Mouse (Mus musculus) liver, postnatal 0 days (tissue): ENCODE measurements around the gene Fst. TPM values are rescaled to one million over a fixed set of nuclear protein-coding genes. Genes with fewer than 3 reads are reported as not detected.

Experiments used
- ATAC-seq: fragments of 200-750 bp; cut with Nextera tagmentation; 2 replicates; pipeline ENCODE4 v1.8.0; 2017; ENCODE audit warnings: mild to moderate bottlenecking, moderate library complexity
- DNase-seq: peaks from one replicate; pipeline ENCODE4 v3.0.0-alpha.2; 2016
- H3K27ac ChIP-seq: fragments of 300-500 bp; sonication (generic); 2 replicates; pipeline ENCODE4 v1.5.1; 2014; ENCODE audit warnings: antibody characterized with exemption, moderate library complexity, mild to moderate bottlenecking, low read depth
- H3K27me3 ChIP-seq: fragments of 300-500 bp; sonication (generic); 2 replicates; pipeline ENCODE4 v1.6.1; 2014; ENCODE audit warnings: low read length, control low read depth, mixed read lengths; ENCODE audit not compliant: insufficient read depth
- H3K36me3 ChIP-seq: fragments of 300-500 bp; sonication (generic); replicated peaks from 2 replicates; pipeline ENCODE4 v1.6.1; 2014; ENCODE audit warnings: mild to moderate bottlenecking, control low read depth, low read length, moderate library complexity, mixed read lengths; ENCODE audit not compliant: insufficient read depth
- H3K4me1 ChIP-seq: fragments of 300-500 bp; sonication (generic); 2 replicates; pipeline ENCODE4 v1.6.1; 2014; ENCODE audit warnings: antibody characterized with exemption, mild to moderate bottlenecking, control low read depth; ENCODE audit not compliant: insufficient read depth
- H3K4me2 ChIP-seq: fragments of 300-500 bp; sonication (generic); 2 replicates; pipeline ENCODE4 v1.6.1; 2014; ENCODE audit warnings: low read depth, mild to moderate bottlenecking, low read length, moderate library complexity, mixed read lengths
- H3K4me3 ChIP-seq: fragments of 300-500 bp; sonication (generic); 2 replicates; pipeline ENCODE4 v1.5.1; 2014; ENCODE audit warnings: low read depth, low read length
- H3K9ac ChIP-seq: fragments of 300-500 bp; sonication (generic); replicated peaks from 2 replicates; pipeline ENCODE4 v1.6.1; 2014; ENCODE audit warnings: mild to moderate bottlenecking, moderate library complexity
- H3K9me3 ChIP-seq: fragments of 300-500 bp; sonication (generic); 2 replicates; pipeline ENCODE4 v1.6.1; 2016; ENCODE audit warnings: mild to moderate bottlenecking, control low read depth, low read length, mixed read lengths
- CTCF ChIP-seq: sonication (generic); IDR thresholded peaks from 2 replicates; pipeline ENCODE4 v1.5.1; 2016; ENCODE audit warnings: antibody characterized with exemption, low read depth
- EP300 ChIP-seq: IDR thresholded peaks from 2 replicates; pipeline ENCODE4 v1.6.1; 2016; ENCODE audit warnings: antibody characterized with exemption, low read depth, mild to moderate bottlenecking
- WGBS: fragments of 180-500 bp; shearing (Covaris S2); extraction: QIAGEN DNeasy Blood & Tissue Kit; methylation state at CpG from one replicate; pipeline ENCODE4 v1.1.7; 2014; ENCODE audit not compliant: insufficient replicate concordance; 5-methylcytosine and 5-hydroxymethylcytosine counted together
- polyA plus RNA-seq: library from polyadenylated mRNA; unstranded; fragments of >200 nt; fragmentation: Nextera tagmentation; extraction: Ambion mirVana; gene quantifications from 2 replicates; pipeline ENCODE4 v1.2.1, GENCODE M21; 2015

Gene Fst
- polyA plus RNA-seq: 6.4 and 9.2 TPM in 2 replicates

DNA sequence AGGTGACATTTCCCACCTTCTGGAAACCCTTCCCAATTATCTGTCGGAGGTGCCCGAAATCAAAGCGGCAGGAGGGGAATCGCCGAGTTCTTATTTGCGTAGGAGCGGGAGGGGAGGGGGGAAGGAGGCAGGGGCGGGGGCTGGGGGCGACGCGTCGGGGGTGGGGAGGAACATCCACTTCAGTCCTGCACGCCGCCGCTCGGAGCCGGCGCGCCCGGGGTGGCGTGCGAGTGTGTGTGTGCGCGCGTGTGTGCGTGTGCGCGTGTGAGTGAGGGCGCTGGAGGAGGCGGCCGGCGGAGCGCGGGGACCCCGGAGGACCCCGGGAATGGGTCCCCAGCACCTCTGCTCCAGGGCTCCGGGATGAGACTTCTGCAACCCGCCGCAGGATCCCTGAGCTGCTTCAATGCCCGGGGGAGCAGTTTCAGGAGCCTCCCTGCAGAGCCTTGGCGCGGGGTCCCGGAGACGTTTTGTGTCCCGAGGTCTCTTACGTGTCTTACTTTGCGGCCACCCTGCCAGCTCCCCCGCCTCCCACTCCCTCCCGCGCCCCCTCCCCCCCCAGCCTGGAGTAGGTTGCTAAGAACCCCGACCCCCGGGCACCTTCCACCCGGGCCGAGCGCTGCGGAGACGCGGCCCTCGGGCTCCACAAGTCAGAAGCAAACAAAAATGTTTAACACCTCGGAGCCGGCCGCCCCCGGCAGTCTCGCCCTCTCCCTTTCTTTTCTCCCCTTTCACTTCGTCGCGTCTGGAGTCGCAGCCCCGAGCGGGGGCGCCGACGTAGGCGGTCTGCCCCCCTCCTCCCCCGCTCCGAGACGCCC, at the start of gene Fst:
TSS of gene Fst (minus strand) at position 66 of the 815 bp plus-strand sequence.
- peaks cover 3% of the 10 kb centered on the region for H3K4me1 ChIP-seq
- peak within 1 kb of the TSS; percentile 84 for H3K27ac ChIP-seq
- H3K9ac ChIP-seq: peak within 1 kb of the TSS; percentile 65
- peak within 1 kb of the TSS; percentile 83 for H3K4me2 ChIP-seq
- peak; percentile 49 for ATAC-seq
- TF ChIP-seq EP300 (no peak), CTCF (no peak)
- no peaks in the 10 kb centered on the region for H3K36me3 ChIP-seq
- H3K27me3 ChIP-seq: peaks cover 54% of the 10 kb centered on the region
- no peaks in the 10 kb centered on the region for H3K9me3 ChIP-seq
- peak within 1 kb of the TSS; percentile 64 for H3K4me3 ChIP-seq
- 1% methylated on average over 47 of the region's 77 CpGs for WGBS
- DNase-seq: peak; percentile 55

DNA sequence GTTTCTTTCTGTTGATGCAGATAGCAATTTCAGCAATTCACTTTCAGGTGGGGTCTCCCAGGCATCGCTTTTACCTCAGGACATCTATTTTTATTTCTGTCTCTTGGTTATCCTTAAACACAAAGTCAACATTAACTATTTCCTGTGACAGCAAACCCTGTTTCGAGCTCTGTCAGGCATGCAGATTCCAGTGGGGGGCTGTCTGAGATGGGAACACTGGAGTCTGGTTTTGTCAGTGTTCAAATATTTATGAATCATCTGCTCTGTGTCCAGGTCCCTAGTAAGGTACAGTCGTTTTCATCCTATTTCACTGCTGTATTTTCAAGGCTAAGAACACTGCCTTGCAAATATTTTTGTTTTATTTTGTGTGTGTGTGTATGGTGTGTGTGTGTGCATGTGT, 35.1 kb upstream of the Fst start:
- H3K4me1 ChIP-seq: no peaks in the 10 kb centered on the region
- WGBS: 49% methylated on average over 3 of the region's 3 CpGs
- no peaks in the 10 kb centered on the region for H3K9me3 ChIP-seq
- no peak overlapping the region for H3K4me2 ChIP-seq
- no peak for ATAC-seq
- H3K4me3 ChIP-seq: no peak overlapping the region
- H3K36me3 ChIP-seq: no peaks in the 10 kb centered on the region
- H3K27ac ChIP-seq: no peak overlapping the region
- TF ChIP-seq CTCF (no peak), EP300 (no peak)
- no peak overlapping the region for H3K9ac ChIP-seq
- no peaks in the 10 kb centered on the region for H3K27me3 ChIP-seq
- DNase-seq: no peak

DNA sequence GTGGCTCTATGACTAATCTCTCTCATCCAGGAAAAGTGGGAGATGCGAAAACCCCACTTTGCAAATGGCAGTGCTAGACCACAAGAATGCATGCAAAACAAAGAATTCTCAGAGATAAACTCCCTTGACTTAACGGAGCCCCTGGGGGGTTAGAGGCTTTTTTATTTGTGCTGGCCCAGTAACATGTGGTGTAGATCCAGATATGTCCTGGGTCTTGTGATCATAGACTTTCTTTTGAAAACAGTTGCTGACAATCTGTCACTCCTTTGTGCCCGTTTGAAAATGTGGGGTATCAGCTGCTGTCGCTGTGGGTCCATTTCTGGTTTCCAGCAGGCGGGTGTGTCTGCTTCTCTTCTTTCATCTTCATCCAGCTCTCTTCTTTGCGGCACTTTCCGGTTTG, 29.4 kb upstream of the Fst start:
- Histone ChIP-seq H3K9ac (no peak overlapping the region), H3K9me3 (no peaks in the 10 kb centered on the region), H3K4me2 (no peak overlapping the region), H3K4me3 (no peak overlapping the region), H3K36me3 (no peaks in the 10 kb centered on the region), H3K27me3 (no peaks in the 10 kb centered on the region), H3K27ac (no peak overlapping the region), H3K4me1 (no peaks in the 10 kb centered on the region)
- no peak for DNase-seq
- 71% methylated on average over 7 of the region's 7 CpGs for WGBS
- ATAC-seq: no peak
- TF ChIP-seq CTCF: no peak
- no peak for TF ChIP-seq EP300

DNA sequence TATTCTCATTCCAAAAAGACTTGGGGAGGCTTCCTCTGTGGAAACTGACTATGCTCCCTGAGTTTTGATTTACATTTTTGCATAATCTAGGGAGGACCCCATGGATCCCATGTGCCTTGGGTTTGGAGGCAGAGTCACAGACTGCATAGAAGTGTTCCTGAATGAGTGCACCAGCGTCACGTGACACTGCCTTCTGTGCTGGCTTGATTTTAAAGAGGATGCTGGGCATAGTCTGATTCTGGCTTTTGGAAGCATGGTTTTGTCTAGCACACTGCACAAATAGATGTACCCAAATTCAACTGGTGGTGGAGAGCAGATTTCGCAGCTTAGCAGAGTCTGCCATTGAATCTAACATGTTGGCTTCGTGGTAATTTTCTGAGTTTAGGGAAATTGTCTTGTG, 19.6 kb upstream of the Fst start:
- H3K4me3 ChIP-seq: no peak overlapping the region
- 79% methylated on average over 4 of the region's 4 CpGs for WGBS
- H3K9ac ChIP-seq: no peak overlapping the region
- no peak for DNase-seq
- no peaks in the 10 kb centered on the region for H3K9me3 ChIP-seq
- TF ChIP-seq CTCF (no peak), EP300 (no peak)
- H3K36me3 ChIP-seq: no peaks in the 10 kb centered on the region
- H3K4me2 ChIP-seq: no peak overlapping the region
- ATAC-seq: no peak
- H3K27me3 ChIP-seq: no peaks in the 10 kb centered on the region
- H3K27ac ChIP-seq: no peak overlapping the region
- no peaks in the 10 kb centered on the region for H3K4me1 ChIP-seq

DNA sequence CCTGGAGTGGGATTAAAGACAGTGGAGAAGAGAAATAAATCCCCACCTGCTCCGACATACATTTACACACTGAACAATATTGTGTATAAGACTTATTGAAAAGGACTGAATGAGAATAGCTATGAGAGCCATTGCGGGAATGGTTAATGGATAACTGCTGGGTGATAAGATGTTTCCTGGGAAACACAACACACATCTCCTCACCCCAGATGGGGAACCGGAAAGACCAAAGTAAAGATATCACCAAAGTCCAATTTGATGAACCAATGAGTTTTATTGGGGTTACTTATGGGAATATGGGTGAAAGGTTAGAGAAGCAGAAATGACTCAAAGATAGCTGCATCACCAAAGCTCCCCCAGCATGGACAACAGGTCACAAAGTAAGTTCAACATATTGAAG, 11.2 kb upstream of the Fst start:
- H3K4me2 ChIP-seq: no peak overlapping the region
- no peak overlapping the region for H3K27ac ChIP-seq
- WGBS: 62% methylated on average over 3 of the region's 3 CpGs

DNA sequence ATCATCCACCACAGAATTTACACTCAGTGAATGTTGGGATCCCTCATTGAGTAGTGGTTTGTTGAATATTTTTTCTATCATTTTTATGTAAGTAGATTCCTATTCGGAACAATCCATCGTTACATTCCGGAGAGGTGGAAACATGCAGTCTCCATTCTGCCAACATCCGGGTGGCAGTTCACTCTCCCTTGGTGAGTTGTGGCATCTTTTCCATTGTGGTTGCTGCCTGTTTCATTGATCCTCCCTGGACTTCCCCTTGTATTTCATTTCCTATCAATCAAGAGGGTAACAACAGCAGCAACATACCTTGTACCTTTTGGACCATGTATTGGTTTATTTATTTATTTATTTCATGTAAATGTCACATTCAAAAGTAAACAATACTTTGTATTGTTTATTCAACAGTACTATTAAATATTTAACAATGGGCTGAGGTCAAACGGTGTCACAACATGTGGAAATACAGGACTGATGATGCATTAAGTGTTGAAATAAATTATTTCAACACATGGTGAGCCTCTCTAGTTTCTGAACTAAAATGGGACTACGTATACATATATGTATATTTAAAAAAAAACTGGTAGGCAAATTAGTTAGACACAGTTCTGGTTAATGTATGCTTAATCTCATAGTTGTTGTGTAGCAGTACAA, 7.6 kb upstream of the Fst start:
- no peaks in the 10 kb centered on the region for H3K9me3 ChIP-seq
- peaks cover 5% of the 10 kb centered on the region; the same call in 1 of the 2 replicates for H3K4me1 ChIP-seq
- TF ChIP-seq CTCF (no peak), EP300 (no peak)
- no peaks in the 10 kb centered on the region for H3K36me3 ChIP-seq
- no peak overlapping the region for H3K9ac ChIP-seq
- H3K27ac ChIP-seq: peak overlapping the region; percentile 46
- ATAC-seq (peak; percentile 37; the same call in 1 of the 2 replicates), DNase-seq (no peak)
- H3K27me3 ChIP-seq: no peaks in the 10 kb centered on the region
- 75% methylated on average over 6 of the region's 6 CpGs for WGBS
- no peak overlapping the region for H3K4me2 ChIP-seq
- H3K4me3 ChIP-seq: no peak overlapping the region

More for the DNA sequence above, 11.2 kb upstream of the Fst start:
- peaks cover 5% of the 10 kb centered on the region; the same call in 1 of the 2 replicates for H3K4me1 ChIP-seq
- ATAC-seq (no peak), DNase-seq (no peak)
- TF ChIP-seq CTCF (no peak), EP300 (no peak)
- no peaks in the 10 kb centered on the region for H3K9me3 ChIP-seq
- no peaks in the 10 kb centered on the region for H3K36me3 ChIP-seq
- H3K4me3 ChIP-seq: no peak overlapping the region
- H3K27me3 ChIP-seq: no peaks in the 10 kb centered on the region
- no peak overlapping the region for H3K9ac ChIP-seq
